Mouse (Mus musculus) cerebellum, adult 9-11 months (tissue): ENCODE data around the gene Olfr1226.
"Not testable (repeated sequence)": the region's sequence is repeated elsewhere in the genome, so short reads cannot be mapped to it uniquely, and the experiment has no call there.

Source experiments
- DNase-seq: peaks from one replicate; pipeline ENCODE4 v3.0.0; 2022

The Olfr1226 gene

DNA sequence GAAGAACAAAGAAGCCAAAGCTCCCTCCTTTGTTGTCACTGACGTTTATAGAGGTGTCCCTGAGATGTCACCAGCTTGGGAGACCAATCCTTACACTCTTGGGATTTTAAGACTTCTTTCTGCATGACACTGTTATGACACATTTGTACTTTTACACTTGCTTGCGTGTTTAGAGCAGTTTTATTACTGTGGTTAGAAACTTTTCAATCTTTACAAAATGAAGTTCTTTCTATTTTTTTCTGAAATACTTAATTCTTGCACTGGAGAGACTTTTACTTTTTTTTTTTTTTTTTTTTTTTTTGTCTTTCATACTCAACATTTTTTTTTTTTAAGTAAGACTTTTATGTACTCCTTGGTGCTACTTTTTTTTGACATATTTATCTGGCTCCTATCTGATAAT, at the start of gene Olfr1226:
Gene Olfr1226 (minus strand): TSS at position 101 of the 400 bp plus-strand sequence.
- no peak for DNase-seq

DNA sequence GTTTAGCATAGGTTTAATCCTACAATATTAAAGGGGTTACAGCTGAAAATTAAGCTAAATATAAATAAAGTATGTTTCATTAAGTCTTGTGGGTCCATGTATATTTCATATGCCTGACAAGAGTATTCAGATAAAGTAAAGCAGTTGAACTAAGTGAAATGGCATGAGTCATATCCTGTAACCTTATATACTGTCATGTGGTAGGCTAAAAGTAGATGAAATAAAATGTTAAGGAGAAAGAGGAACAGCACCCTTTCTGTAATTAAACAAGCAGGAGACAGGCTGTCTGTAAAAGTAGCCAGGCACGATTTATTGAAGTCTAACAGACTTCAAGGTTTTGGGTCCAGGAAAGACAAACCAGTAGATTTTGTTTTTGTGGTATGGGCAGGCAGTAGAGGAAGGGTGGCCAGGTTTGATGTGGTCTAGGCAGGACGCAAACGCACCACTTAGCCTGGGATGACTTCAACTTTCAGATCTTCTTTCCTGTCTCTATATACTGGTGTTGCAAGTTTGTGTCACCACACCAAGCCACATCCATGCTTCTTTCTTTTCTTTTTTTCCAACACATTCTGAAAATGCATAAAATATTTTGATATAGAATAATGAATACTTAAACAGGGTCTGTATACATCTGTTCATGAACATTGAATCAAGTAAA, 3.4 kb downstream of the Olfr1226 start:
- no peak for DNase-seq

DNA sequence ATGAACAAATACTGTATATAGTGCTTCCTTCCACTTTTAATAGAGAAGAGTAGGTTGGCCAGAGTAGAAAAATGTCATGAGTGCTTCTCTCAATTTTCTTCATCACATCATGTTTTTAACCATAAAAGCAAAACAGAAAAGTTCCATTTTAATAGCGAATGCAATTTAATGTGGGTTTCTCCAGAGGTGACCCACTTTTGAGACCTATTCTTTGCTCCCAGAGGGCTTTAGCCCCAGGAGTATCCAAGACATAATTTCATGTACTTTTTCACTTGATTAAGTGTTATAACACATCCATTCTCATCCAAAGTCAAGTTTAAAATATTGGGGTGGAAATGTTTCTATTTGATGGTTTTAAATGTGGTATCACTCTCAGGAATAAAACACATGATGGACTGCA, 25.3 kb downstream of the Olfr1226 start, which contains the start of gene Olfr1225:
Gene Olfr1225 (minus strand): TSS at position 101 of the 400 bp plus-strand sequence.
- no peak for DNase-seq

DNA sequence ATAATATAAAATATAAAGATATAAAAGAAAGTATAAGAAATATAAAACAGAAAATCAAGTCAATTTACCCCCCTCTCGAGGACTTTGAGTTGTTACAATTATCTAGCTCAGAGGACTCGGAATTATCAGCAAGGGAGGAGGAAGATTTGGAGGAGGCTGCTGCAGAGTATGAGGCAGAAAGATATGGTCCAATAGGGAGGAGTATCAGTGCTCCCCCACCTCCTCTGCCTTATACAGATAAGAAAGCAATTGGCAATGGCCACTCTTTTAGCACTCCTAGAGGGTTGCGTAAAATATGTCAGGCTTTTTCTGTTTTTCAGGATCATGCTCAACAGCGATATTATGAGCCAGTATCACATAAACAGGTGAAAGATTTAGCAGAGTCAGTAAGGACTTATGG, 35.1 kb downstream of the Olfr1226 start:
- not testable (repeated sequence) for DNase-seq

DNA sequence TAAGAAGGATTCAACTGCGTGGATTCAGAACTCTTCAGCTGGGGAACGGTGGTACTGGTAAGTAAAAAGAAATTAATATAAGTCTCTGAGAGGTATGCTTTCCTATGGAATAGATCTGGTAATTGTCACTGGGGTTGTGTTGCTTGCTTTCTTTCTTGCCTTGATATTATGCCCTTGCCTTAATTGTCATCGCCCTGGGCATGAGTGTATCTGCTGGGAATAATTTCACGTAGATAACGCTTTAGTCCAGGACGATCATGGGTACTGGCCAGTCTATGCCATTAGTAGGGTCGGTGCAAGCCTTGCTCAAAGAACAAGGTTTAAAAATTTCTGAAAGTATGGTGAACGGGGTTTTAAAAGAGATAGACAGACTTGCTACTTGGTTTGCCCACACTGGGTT, 35.9 kb downstream of the Olfr1226 start, which contains the start of gene Olfr1224-ps1:
Gene Olfr1224-ps1 (minus strand): TSS at position 101 of the 400 bp plus-strand sequence.
- not testable (repeated sequence) for DNase-seq

DNA sequence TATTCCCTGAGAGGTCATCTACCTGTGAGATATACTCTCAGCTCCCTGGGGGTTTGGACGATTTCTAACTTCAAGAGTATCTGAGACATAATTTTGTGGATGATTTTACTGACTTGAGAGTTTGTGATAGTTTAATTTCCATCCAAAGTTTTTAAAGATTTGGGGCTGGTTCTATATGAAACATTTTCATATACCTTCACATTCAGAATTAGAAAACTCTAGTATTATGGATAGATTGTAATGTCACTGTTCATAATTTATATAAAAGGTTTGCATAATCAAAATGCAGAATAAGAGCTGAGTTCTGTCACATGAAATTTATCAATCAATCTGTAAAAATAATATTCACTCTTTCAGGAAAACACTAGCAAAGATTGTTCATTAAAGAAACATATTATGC, 48.4 kb downstream of the Olfr1226 start, which contains the start of gene Olfr1223:
Gene Olfr1223 (minus strand): TSS at position 101 of the 400 bp plus-strand sequence.
- DNase-seq: no peak
